Mouse (Mus musculus) embryo, embryonic 10.5 days (tissue): ENCODE data around the gene Phf23.
A peak's percentile ranks its signal among the peaks of the same experiment; 100 is the strongest.
"Not testable (repeated sequence)": the region's sequence is repeated elsewhere in the genome, so short reads cannot be mapped to it uniquely, and the experiment has no call there.

ENCODE experiments used
- DNase-seq: peaks from one replicate; pipeline ENCODE4 v3.0.0-alpha.2; 2015; ENCODE audit warnings: low spot score

Phf23 gene

GRCm38 (mm10) chr11:69999666-70000065 is 4.1 kb downstream of the Phf23 start:
- DNase-seq, result no peak

GRCm38 (mm10) chr11:70000396-70000898 is 4.9 kb downstream of the Phf23 start, which contains the start of gene Dvl2:
Gene Dvl2 (plus strand): TSS chr11:70000595.
- peak; percentile 97 for DNase-seq

DNA sequence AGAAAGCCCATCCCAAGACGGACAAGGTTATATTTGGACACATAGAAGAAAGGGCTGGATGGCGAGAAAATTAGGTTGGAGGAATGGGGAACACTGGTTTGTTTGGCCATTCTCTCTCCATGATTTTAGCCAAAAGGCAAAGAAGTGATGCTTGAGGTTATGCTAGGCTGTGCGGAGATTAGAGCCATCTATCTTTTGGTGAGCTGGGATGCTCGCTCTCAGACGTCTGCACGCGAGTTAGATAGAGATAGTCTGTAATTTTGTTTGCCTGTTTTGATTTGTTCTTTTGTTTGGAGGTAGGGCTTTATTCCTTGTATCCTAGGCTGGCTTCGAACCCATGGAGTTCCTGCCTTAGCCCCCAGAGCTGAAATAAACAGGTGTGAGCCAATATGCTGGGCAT is 5.6 kb downstream of the Phf23 start:
- DNase-seq, result no peak

DNA sequence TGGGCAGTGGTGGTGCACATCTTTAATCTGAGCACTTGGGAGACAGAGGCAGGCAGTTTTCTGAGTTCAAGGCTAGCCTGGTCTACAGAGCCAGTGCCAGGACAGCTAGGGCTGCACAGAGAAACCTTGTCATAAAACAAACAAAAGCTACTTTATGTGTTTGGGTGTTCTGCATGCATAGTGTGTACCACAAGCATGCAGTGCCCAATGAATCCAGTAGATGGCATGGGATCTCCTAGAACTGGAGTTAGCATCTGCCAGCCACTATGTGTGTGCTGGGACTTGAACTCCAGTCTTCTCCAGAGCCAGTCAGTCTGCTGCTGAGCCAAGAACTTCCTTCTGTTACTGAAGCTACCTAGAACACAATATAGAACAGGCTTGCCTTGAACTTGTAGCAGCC is 6.3 kb downstream of the Phf23 start:
- peak; percentile 76 for DNase-seq

GRCm38 (mm10) chr11:70002471-70002870 is 6.9 kb downstream of the Phf23 start:
- no peak for DNase-seq

DNA sequence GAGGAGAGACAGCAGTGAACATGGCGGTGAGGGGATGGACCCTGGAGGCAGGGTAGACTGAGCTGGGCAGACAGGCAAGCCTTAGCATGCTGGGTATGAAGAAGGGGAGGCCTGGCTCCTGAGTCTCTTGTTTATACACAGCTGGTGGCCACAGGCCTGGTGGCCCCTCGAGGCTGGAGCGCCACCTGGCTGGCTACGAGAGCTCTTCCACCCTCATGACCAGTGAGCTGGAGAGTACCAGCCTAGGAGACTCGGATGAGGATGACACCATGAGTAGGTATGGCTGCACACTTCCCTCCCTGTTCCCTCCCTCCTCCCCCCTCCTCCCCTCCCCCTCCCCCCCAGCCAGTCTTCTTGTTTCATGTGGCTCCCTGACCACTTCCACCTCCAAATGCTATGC is 9.9 kb downstream of the Phf23 start:
- peak; percentile 33 for DNase-seq

- DNase-seq, result no peak
Observed at GRCm38 (mm10) chr11:70010033-70010432, 14.5 kb downstream of the Phf23 start.

- no peak for DNase-seq
Observed at GRCm38 (mm10) chr11:70010548-70010947, 15.0 kb downstream of the Phf23 start.

DNA sequence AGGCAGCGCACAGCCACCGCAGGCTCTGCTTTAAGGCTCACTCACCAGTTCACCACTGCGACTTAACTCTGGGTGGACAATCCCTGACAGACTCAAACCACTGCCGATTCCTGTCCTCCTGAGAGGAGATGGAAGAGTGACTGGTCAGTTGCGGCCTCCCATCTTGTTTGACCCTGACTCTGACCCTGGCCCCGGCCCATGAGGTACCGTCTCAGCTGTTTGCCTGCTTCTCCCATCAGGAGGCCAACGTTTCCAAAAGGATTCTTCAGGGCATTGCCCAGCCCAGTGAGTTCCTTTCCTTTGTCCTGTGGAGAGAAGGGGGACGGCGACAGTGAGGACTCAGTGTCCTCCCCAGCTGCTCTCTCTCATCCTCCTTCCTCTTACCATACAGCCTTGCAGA is 15.4 kb downstream of the Phf23 start:
- no peak for DNase-seq

DNA sequence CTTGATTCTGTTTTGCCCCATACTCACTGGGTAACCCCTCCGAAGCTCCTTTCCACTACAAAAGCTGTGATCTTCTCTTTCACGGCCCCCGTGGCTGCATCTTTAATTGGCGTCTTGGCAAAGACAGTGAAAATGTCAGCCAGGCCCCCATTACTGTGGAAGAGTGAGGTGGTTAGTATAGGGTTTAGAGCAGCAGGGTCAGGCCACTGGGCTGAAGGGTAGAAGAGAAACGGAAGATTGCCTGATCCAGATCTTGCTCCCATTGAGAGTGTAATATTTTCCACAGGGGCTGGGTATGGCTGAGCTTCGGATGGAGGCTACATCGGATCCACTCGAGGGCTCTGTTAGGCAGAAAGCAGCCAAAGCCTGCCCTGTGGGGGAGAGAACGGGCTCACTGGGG is 17.4 kb downstream of the Phf23 start:
- no peak for DNase-seq

DNA sequence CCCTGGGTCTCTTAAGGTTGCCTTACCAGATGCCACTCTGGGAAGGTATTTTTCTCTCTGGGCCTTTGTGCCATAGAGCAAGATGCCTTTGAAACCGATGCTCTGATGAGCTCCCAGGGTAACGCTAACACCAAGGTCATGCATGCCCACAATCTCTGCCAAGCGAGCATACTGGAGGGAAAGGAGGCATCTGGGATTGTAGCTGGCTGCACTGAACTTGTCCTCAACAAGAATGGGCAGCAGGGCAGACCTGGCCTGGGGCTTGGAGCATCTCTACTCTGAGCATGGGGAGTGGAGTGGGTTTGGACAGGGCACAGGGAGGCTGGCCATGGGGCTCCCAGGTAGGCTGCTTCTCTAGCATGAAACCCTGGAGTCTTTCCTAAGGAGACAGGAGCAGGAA is 17.8 kb downstream of the Phf23 start:
- no peak for DNase-seq

GRCm38 (mm10) chr11:70014051-70014450 is 18.5 kb downstream of the Phf23 start:
- no peak for DNase-seq

GRCm38 (mm10) chr11:70014880-70015558 is 19.4 kb downstream of the Phf23 start, which contains the start of gene Acadvl:
Gene Acadvl (minus strand): TSS chr11:70015411.
- peak; percentile 96 for DNase-seq

DNA sequence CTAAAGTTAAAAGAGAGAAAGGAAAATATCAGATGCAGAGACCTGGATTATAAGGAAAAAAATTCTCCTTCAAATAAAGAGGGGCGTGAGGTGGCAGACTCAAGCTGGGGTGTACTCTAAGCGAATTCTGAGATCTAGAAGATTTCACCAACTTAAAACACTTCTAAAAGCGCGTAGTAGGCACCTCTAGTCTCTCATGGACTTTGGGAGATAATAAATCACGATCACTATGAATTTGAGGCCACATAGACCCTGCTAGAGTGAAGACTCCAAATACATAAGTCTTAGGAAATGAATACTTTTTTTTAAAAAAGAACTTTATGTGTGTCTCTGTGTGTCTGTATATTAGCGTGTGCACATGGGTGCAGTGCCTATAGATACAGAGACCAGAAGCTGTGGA is 20.1 kb downstream of the Phf23 start:
- no peak for DNase-seq

- DNase-seq, result not testable (repeated sequence)
Observed at GRCm38 (mm10) chr11:70016177-70016576, 20.6 kb downstream of the Phf23 start.

- DNase-seq, result no peak
Observed at GRCm38 (mm10) chr11:70016669-70017068, 21.1 kb downstream of the Phf23 start, which contains the start of gene Dlg4. Gene Dlg4 (plus strand): TSS chr11:70016942.

DNA sequence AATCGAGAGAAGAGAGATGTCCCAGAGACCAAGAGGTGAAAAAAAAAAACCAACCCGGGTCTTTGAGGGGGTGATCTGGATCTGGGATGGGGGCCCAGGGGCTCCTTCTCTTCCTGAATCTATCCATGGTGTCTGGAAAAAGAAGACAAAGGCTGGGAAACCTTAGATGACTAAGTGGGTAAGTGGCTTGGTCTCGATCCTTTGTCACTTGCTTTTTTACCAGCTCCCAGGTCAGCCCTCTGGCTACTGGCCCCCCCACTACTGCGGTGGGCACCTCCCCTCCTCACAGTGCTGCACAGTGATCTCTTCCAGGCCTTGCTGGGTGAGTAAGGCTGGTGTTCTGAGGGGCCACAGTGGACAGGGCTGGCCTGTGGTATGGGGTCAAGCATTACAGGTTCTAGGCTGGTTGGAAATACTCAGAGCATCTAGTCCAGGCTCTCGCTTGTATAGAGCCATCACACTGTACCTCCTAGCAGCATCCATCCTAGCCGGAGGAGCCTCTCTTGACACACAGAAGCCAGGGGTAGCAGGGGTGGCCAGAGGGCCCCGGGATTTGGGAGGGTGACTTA is 21.7 kb downstream of the Phf23 start:
- no peak for DNase-seq

GRCm38 (mm10) chr11:70018131-70018990 is 22.8 kb downstream of the Phf23 start:
- DNase-seq, result peak; percentile 92

DNA sequence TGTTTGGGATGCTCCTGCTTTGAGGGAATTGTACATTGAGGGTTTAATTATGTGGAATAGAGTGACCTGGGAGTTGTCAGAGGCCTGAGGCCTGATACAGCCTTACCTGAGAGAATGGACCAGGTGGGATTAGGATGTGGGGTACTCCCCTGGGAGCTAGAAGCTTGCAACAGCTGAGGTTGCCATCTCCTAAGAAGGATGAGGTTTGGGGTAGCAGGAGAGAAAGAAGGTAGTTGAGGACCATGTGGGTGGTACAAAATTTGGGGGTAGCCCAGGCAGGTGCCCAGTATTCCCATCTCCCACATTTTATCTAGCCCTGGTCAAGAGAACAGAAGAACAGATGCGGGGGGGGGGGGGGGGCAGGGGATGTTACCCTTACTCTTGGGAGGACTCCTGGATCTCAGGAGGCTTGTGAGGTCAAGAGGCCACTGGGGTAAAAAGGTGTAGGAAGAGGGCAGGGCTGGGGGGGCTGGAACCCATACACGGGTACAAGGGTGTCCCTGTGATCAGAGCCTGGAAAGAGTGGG is 24.0 kb downstream of the Phf23 start:
- DNase-seq, result no peak

DNA sequence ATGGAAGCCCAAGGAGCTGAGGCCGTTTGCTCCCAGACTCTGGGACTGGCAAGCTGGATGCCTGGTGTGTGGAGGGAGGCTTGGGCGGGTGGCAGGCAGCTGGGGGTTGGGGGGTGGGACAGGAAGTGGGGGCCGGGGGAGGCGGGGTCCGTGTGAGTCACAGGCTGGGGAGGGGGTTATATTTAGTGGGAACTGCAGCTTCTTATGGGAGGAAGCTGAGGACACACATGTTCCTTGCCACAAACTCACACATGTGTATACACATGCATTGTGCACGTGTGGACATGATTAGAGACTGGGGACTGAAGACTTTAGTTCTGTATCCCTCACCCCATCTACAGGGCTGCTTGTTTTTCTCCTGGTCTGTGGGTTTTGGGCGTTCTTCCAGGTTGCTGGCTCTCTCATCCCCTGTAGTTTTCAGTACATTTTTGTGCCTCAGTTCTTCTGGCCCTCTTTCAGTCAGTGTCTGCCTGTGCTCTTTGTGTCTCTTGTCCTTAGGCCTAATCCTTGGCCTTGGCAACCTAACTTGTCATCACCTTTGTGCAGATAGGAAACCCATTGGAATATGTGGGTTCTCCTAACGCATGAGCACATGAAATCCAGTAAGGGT is 24.6 kb downstream of the Phf23 start:
- DNase-seq, result no peak

GRCm38 (mm10) chr11:70020731-70021263 is 25.2 kb downstream of the Phf23 start:
- peak; percentile 93 for DNase-seq
